Mouse (Mus musculus) spleen, adult 12 weeks (tissue): ENCODE data around the gene Mmrn2.

ENCODE experiments used
- DNase-seq: peaks from one replicate; pipeline ENCODE4 v3.0.0; 2022; ENCODE audit warnings: low spot score

The Mmrn2 gene

DNA sequence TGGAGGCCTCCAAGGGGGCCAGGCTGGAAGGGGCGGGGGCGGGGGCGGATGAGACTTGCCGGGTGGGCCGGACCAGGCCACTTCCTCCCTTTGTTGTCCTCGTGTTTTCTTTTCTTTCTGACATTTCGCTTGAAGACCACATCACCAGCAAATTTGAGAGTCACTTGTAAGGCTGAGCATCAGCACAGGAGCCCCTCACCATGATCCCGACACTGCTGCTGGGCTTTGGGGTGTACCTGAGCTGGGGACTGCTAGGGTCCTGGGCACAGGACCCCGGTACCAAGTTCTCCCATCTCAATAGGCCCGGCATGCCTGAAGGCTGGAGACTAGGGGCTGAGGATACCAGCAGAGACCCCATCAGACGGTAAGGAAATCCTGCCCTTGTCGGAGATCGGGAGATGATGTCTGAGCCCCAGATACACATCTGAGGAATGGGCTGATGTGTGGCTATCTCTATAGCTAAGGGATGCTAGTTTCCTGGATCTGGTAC lies at the start of gene Mmrn2:
Gene Mmrn2, plus strand, starts transcription at position 51 of the 490 bp plus-strand sequence.
- no peak for DNase-seq

DNA sequence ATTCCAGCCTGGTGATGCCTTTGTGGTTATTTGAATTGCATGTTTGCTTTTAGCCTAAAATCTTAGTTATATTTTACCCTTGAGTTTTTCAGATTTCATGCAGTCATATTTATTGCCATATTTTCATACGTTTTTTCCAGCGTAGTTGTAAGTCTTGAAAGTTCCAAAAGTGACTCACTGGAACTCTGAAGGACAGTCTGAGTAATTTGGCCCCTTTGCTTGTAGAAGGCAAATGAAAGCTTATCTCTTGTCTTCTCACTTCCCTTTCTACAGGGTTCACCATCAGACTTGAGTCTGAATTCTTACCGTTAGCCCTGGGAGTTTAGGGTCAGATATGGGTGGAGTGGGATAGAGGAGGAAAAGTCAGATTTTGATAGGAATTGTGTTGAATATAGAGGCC lies 48.7 kb upstream of the Mmrn2 start:
- no peak for DNase-seq

DNA sequence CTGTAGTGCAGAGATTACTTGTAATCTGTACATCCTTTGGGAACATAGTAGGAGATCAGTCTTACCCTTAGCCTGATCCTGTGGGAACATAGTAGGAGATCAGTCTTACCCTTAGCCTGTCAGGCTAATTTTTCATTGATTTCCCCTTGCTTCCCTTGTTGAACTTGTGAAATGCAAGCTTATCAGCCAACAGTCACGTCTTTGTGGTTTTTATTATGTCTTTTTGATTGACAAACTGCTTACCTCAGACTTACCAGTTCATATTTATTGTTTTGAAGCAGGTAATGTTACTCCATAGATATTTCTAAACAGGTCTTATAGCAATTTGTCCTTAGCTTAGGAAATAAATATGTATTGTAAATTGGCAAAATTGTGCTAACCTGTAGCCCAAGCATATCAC lies 47.6 kb upstream of the Mmrn2 start:
- DNase-seq = no peak

DNA sequence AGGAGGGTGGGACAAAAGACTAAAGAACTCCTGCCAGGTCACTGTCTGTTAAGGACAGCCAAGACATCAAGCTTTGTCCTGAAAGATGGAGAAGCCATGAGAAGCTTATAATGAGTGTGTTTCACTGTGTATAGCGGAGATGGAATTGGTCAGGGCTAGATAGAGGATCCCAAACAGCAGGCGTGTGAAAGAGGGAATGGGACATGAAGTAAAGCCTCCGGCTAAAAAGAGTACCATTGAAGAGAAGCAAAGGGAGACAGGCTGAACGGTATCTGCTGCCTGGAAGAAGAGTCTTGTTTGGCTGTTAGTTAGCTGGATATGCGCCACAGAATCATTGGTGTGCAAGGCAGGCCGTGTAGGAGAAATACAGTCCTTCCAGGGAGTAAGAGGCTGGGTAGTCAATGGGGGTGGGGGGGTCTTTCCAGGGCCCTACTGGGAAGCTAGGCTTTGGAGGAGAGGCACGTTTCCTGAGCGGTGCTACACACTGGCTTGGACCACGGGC lies 44.6 kb upstream of the Mmrn2 start:
- no peak for DNase-seq

DNA sequence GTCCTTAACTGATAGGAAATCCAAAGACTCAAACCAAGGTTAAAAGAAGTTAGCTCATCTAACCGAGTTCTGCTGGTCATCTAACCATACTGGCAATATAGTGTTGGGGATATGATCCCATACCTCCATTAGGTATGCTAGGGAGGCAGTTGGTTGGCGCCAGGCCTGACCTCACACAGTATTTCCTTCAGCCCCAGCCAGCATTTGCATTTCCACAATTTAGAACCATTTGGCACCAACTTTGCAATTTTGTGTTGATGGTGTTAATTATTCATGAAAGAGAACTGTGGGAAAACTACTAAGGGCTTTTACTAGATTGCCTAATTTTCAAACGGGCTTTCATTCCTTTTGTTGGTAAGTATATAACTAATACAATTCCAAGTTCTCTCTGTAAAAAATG lies 43.4 kb upstream of the Mmrn2 start:
- DNase-seq = no peak

DNA sequence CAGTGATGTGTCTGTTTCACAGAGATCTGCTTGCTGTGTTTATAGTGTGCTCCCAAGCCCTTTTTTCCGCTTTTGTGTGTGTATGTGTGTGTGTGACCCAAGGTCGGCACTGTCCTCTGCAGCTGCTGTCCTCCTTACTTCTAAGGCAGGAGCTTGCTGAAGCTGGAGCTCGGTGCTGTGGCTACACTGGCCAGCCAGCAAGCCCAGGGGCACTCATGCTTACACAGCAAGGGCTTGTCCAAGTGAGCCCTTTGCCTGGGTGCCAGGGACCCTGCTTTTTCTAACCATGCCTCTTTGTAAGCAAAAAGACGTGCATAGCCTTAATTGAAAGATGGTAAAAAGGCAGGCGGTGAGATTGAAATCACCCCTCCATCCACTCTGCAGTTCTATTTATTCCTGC lies 42.8 kb upstream of the Mmrn2 start:
- DNase-seq = no peak

DNA sequence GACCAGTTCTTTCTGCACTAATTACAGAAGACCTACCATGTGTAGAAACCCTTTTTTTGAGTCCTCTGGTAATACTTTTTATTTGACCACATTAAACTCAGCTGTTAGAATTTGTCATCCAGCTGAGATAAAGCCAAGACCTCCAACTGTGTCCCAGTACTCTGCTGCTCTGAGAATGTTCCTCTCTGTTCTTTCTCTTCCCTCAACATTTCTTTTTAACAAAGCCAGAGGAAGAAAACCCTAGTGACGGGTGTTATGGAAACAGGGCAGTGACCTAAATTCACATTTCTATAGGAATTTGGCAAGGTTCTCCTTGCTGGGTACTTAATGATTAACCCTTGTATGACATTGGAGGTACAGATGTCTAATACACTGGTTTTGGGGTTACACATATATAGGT lies 35.8 kb upstream of the Mmrn2 start:
- no peak for DNase-seq

DNA sequence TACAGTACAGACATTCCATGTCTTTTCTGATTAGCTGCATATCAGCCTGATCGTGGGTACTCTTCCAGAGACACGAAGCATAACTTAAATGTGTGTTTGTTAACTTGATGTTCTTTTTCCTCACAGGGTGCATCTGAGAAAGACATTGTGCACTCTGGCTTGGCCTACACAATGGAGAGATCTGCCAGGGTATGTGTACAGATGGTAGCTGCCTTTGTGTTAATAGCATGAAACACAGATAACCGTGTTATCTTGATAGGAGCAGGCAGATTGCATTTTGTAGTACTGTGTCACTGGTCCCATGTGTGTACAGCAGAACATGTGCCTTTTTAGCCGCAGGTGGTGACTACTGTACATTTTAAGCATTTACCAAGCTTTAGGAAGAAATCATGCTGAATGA lies 33.3 kb upstream of the Mmrn2 start:
- no peak for DNase-seq

DNA sequence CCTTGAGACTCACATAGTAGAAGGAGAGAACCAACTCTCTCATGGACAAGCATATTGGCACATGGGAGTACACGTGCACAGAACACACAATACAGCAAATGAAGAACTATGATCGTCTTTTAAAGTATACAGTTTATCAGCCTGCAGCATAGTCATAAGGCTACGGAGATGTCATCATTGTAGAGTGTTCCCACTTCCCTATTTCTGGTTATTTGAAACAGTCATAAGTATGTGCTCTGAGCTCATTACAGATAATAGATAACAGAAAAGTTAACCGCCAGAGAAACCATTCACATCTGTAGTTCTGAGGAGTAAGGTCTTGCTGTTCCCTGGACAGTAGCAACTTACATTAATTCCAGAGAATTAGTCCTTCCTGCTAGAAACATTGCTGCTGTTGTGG lies 32.2 kb upstream of the Mmrn2 start:
- DNase-seq = no peak

DNA sequence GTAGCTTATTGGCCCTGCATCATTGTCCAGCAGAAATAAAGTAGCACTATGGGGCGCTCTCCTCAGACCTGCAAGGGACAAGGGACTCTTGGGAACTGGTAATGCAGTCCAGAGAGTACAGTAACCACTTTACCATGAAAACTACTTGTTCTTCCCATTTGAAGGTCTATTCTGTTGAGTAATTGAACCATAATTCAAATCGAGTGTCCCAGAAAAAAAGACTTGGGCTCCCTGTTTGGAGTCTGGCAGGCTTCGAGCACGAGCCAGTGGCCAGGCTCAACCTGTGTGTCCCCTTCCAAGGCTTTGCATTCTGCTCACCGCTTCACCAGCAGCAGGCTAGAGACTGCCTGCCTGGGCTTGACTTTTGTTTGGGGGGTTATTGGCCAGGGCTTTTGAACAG lies 30.9 kb upstream of the Mmrn2 start:
- DNase-seq = no peak

DNA sequence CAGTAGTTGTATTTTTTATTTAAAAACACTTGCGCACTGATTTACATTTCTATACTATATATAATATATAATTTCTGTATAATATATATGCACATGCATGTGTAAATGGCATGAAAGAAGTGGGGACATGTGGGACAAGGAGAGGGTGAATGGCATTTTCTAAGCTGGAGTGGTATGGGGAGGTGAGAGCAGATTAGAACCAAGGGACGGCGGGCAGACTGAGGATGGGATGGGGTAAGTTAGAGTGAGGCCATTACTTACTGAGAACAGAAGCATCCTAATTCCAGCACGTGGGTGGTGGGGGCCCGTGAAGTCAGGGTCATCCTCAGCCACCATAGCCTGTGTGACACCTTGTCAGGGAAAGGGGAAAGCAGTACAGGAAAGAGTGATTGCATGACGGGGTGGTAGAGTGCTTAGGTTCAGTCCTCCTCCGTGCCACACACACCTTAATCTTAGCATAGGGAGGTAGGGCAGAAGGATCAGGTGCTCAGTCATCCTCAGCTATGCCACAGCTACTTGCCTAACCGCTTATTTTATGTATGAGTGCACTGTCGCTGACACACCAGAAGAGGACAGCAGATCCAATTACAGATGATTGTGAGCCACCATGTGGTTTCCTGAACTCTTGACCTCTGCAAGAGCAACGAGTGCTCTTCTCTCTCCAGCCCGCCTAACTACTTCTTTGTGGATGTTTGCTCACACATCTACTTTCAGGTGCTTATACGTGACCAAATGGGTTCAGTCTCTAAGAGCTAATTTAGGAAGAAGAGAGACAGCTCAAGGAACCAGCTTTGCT lies 29.3 kb upstream of the Mmrn2 start:
- no peak for DNase-seq

DNA sequence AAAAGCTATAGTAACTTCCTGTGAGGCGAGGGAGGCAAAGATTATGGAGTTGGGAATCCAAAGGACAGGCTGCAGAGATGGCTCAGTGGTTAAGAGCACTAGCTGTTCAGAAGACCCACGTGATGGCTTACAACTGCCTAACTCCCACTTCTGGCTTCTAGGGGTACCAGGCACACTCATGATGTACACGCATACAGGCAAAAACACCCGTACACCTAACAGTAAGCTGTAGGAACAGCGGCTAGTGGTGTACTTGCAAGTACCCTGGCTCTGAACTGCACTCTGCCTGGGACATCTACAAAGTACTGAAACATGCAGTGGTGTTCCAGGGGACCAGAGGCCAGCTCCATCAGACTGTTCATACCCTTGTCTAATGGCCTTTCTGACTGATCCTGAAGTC lies 28.2 kb upstream of the Mmrn2 start:
- DNase-seq = no peak

DNA sequence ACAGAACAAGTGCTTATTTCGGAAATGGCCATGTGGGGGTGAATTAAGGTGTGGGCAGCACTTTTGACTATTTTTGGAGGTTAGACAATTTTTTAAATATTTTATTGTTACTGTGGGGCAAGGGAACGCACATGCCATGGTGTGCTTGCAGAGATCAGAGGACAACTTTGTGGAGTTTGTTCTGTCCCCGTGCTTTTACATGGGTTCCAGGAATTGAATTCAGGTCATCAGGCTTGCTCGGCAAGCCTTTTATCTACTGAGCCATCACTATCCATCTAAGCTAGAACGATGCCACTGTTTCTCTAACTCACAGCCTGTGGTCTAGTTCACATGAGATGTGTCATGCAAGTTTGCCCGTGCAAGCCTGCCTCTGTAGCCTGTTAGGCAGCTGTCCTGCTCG lies 27.0 kb upstream of the Mmrn2 start:
- no peak for DNase-seq

DNA sequence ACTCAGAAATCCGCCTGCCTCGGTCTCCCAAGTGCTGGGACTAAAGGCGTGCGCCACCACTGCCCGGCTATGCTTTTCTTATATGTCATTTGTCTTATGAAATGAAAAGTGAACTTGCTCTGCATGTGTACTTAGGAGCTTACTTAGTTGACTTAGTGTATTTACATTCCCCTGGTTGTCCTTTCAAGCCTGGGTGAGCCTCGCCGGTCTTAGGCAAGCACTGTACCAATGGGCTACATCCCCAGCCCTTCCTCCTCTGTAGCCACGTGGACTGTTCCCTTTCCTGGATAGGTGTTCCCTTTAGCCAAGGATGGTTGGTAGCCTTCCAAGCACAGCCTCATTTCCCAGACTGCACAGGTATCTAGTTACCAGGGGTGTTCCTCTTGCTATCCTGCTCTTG lies 26.3 kb upstream of the Mmrn2 start:
- DNase-seq = no peak

DNA sequence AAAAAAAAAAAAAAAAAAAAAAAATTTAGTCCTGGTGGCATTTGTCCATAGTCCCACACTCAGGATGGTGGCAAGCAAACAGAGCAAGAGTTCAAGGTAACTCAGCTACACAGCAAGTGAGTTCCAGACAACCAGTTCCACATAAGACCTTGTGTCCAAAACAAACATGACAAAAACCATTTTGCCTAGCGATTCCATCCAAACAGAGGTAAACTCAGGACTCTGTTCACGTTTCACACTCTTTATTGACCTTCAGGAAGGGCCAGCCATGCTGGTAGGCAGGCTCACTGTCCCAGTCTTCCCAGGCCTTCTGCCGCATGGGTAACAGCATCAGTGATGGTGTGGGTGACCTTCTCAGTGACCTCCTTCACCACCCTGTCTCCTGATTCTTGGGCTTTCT lies 23.6 kb upstream of the Mmrn2 start:
- no peak for DNase-seq

DNA sequence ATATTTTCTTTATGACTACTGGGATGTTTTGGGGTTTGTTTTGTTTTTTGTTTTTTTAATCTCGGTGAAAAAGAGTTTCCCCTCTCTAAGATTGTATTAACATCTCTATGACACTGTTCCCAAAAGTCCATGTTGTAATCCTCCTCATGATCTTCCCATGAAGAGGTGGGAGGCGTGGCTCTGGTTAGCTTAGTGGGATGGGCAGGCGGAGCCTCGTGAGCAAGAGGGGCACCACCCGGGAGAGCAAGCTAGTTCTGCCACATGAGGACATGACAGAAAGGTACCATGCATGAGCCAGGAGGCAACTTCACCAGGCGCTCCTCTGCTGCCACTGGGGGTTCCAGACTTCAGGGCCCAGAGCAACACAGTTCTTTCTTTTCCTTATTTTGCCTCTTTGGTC lies 22.7 kb upstream of the Mmrn2 start:
- DNase-seq = no peak

DNA sequence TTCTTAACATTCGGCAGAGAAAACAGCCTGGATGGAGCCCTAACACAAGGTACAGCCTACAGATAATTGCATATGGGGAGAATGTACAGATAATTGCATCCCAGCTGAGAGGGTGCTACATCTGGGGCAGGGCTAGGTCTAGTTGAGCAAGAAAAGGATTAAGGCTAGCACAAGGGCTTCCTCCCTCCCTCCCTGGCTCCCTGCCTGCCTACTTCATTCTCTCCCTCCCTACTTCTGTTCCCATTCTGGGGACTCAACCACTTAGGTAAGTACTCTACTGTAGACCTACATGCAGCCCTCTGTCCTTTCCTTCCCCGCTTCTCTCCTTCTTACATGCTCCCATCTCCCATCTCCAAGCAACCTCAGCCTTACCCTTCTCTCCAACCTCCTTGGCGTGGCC lies 21.9 kb upstream of the Mmrn2 start:
- no peak for DNase-seq

DNA sequence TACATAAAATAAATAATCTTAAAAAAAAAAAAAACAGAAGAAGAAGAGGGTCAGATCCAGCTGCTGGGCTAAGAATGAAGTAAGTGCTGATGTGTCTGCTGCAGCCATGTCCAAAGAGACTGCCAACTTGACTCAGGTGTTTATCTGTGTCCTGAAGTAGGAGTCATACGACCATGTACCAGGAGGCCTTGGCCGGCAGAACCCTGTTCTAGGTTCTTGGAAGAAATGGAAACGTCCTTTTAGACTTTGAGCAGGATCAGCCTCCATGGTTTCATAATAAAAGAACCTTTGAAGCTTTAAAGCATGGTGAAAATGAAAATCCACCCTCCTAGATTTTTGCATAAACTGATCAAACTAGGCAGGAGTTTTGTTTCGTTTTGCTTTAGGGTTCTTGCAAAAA lies 20.8 kb upstream of the Mmrn2 start:
- DNase-seq = no peak

DNA sequence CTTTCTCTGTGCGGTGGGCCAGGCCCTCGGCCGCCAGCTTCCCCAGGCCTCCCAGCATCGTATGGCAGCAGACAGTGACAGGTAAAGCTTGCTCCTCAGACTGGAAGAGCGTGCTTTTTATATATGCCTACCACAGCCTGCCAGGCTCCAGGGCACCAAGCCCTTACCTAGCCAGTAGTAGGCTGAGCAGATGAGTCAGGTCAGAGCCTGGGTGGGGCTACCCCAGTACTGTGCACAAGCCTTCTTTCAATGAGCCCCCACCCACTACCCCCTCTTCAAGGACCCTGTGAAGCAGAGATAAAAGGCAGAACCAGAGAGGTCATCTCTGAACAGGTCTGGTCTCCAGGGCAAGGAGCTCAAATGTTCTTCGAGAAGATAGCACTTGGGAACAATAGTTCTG lies 20.0 kb upstream of the Mmrn2 start, which contains the start of gene Fam25c:
Gene Fam25c, minus strand, starts transcription at position 133 of the 400 bp plus-strand sequence.
- DNase-seq = no peak

DNA sequence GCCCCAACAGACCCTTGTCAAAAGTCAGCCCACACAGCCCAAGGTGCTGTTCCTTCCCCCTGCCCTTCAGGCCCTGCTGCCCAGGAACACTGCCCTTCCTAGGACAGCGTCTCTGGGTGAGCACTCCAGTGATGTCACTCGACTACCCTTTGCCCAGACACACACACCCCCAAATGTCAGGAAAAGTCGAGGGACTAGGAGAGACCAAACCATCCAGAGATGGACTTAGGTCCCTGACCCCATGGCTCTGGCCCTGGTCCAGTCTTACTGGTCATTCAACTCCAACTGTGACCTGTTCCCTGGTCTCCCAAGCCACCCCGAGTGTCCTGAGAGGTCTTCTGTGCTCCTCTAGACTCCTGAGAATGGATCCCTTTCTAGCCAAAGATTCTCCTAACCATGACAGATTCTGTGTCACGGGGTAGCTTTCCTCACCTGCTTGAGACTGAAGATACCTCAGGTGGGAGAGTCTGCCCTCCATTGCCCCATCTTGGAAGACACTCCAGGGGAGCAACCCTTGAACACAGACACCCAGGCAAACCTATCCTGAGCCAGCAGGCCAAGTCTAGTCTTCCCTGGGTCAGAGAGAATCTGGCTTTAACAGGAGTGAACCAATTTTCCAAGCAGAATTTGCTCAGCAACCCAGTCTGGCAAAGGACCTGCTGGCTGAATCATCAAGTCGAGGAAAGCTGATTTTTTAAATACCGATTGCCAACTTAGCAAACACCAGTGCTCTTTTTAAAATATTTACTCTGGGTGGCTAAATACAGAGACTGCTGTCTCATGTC lies 17.4 kb upstream of the Mmrn2 start:
- no peak for DNase-seq

DNA sequence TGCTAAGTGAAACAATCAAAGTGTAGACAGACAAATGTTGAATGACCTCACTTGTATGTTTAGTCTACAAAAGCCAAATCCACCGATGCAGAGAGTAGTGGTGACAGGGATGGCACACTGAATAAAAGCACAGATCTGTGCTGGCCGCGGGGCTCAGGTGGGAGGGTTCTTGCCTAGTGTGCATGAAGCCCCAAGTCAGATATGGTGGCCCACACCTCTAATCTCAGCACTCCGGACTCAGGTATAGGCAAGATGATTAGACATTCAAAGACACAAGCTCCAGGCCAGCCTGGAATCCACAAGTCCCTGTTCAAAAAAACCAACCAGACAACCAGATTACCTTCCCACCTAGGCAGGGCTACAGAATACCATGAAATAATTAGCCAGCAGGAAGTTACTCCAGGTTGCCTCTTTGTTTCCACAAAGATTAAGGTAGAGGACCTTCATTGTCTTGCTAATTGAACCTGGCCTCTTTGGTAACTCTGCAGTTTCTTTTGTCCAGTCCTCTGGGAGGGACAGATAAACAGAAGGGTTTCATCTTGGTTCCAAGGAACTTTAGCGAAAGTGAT lies 15.5 kb upstream of the Mmrn2 start:
- no peak for DNase-seq

DNA sequence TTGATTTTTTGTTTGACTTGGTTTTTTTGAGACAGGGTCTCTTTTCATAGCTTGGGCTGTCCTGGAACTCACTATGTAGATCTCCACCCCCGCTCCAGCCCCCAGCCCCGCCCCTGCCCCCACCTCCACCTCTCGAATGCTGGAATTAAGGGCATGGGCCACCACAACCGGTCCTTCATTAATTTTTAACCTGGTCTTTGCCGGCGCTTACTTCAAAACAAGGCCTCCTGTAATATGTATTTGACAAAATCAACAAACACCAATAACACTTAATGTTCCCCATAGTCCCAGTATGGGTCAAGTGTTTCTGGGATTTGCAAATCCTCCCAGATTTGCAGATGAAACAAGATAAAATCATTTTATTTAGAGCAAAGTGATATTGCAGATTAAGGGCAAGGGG lies 15.0 kb upstream of the Mmrn2 start:
- DNase-seq = no peak

DNA sequence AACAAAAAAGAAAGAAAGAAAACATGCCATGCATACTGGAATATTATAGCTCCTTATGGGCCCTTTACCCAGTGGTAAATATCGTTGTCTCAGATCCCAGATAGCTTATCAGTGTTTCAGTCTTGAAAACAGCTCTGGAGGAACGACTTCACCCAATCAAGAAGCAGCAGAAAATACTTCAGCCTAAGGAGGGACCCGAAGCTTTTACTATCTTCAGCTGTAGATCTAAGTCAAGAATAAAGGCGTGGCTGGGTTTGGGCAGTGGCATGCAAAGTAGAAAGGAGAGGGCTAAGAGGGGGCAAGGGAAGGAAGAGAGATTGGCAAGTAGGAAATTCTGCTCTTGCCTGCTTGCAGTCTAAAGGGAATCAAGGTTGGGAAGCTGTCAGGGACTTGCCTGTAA lies 13.1 kb upstream of the Mmrn2 start:
- DNase-seq = no peak
